Mouse (Mus musculus): ENCODE measurements at regions not wholly inside any gene's neighbourhood (a gene's known extent, or its start where the extent isn't known, plus 50 kb on each side); places are given as distances from the start of the nearest gene placed in this dataset.
A peak's percentile ranks its signal among the peaks of the same experiment; 100 is the strongest.

- DNase-seq (ENCODE audit: low spot score in 2 of 2), result no peak
Observed at GRCm38 (mm10) chr7:75063816-75064215, 245.2 kb downstream of the Sv2b start.

DNA sequence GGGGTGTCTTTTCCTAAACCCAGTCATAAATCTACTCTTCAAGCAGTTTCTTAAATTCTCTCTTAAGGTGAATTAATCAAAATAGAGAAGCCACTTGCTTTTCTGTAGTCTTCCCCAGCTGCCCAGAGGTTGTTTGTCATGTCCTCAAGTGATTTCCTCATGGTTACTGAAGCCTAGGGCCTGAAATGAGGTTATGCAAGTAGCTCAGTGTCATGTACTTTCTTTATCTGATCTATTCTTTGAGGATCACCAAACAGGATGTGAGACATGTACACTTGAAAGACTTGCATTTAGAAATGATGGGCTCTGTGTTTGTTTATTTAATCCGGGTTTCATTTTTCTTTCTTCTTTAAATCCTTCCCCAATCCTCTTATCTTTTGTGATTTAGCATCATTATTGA is 258.8 kb downstream of the Sv2b start:
- DNase-seq (ENCODE audit: low spot score in 2 of 2), result no peak

- DNase-seq (ENCODE audit: low spot score in 2 of 2), result no peak
Observed at GRCm38 (mm10) chr7:75049751-75050150, 259.3 kb downstream of the Sv2b start.

DNA sequence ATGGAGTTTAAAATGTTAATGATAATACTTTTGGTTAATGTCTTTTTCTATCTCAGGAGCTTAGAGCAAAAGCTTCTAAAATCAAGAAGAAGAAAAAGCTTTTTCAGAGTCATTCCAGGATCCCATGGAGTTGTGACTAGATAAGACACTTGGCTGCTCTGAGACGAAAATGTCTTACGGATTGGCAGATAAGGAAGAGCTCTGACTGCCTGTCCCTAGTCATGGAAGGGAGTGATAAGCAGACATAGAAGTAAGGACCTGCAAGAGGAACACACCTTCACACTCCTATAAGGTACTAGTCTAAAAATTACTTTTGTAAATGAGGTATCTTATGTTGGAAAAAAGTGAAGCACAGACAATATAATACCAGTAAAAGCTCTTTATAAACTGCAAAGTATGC is 260.2 kb downstream of the Sv2b start:
- DNase-seq (ENCODE audit: low spot score in 2 of 2), result no peak

DNA sequence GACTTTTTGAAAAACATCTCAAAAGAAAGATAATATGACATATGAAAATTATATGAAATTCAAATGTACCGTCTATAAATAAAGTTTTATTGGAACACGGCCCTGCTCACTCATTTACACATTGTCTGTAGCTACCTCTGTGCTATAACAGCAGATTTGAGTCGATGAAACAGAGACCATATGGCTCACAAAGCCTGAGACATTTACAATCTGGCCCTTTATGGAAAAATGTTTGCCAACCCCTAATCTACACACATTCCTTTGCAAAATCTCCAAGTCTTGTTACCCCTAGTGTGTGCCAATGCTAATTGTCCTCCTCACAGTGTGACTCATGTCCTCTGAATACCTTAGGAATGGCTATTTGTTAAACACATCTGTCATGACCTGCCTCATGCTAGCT is 261.2 kb downstream of the Sv2b start:
- no peak for DNase-seq (ENCODE audit: low spot score in 2 of 2)

- DNase-seq (ENCODE audit: low spot score in 2 of 2), result no peak
Observed at GRCm38 (mm10) chr7:75040871-75041270, 268.2 kb downstream of the Sv2b start.

DNA sequence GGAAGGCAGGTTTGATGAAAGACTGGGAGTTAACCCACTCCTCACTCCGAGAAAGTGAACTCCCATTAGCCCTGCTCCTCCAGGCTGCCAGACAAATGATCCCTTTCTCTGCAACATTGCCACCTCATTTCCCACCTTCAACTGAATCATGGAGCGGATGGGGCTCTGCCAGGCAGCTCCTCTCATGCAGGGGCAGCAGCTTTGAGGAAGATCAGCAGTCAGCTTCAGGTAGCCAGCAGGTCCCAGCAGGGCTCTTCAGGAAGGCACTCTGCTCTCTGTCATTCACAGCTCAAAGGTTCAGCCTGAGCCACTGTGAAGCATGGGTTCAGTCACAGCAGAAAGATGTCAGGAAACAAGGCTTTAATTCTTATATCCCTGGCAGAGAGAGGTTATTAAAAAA is 282.9 kb downstream of the Sv2b start:
- no peak for DNase-seq (ENCODE audit: low spot score in 2 of 2)

DNA sequence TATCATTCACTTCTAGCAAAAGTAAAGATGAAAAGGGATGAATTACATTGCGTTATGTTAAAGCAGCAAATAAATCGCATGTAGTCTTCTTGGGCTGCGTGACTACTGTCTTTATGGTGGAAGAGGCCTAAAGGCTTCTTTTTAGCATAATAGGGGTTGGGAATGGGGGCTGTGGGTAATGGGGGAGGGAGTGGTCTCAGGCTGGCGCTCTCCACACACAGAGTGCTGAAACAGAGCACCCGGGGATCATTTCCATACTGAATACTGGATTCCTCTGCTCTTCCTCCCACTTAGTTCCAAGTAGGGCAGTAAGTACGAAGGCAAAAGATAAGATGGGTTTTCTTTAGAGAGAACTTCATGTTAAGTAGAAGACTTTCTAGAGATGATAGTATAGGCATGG is 287.1 kb downstream of the Sv2b start:
- no peak for DNase-seq (ENCODE audit: low spot score in 2 of 2)

DNA sequence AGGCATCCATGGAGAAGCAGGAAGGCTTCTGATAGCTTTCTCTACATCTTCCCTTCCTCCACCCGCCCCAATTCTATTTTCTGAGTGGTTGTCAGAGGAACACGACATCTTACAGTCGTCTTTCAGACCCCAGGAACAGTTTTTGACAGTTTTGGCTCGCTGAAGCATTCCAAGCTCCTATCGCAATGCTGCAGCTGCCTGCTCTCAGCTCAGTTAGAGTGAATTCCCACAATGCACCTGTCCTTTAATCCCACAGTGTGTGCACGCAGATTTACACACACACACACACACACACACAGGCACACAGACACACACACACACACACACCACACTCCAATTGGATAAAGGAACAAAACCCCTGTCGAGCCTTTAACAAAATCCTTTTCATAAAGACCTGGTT is 290.4 kb downstream of the Sv2b start:
- DNase-seq (ENCODE audit: low spot score in 2 of 2), result no peak

- DNase-seq (ENCODE audit: low spot score in 2 of 2), result no peak
Observed at GRCm38 (mm10) chr7:75008481-75008880, 300.6 kb downstream of the Sv2b start.

DNA sequence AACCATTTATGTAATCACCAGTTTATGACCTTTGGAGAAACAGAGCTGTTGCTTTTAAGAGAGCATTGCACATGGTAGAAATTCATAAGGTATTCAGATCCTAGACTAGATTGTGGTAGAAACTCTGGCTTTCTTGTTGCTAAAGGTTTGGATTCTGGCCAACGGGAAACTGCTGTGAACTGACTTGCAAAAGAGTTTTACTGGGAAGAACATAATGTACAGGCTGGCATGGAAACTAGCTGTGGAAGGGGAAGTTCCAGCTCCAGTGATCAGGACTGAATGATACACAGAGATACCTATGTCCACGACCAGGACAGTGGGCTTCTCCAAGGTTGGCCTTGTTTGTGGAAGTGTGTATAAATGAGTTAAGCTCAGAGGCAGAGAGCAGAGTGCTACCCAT is 318.9 kb downstream of the Sv2b start:
- no peak for DNase-seq (ENCODE audit: low spot score in 2 of 2)

DNA sequence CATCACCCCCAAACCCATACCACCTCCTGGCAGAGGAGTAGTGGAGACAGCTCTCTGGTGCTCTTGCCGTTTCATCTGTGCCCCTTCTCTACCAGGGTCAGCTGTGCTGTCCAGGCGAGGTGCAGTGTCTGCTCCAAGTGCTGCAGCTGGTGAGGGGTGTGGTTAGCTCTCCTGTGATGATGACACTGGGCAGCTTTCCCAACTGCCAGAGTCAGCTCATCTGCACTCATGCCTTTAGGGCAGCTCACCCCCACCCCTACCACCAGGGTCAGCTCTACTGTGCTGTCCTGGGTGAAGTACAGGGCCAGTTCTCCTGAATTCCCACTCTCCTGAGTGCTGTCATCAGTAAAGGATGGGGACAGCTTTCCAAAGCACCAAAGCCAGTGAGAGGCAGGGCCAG is 329.6 kb downstream of the Sv2b start:
- no peak for DNase-seq (ENCODE audit: low spot score in 2 of 2)

- no peak for DNase-seq (ENCODE audit: low spot score in 2 of 2)
Observed at GRCm38 (mm10) chr7:74975986-74976385, 333.1 kb downstream of the Sv2b start.

DNA sequence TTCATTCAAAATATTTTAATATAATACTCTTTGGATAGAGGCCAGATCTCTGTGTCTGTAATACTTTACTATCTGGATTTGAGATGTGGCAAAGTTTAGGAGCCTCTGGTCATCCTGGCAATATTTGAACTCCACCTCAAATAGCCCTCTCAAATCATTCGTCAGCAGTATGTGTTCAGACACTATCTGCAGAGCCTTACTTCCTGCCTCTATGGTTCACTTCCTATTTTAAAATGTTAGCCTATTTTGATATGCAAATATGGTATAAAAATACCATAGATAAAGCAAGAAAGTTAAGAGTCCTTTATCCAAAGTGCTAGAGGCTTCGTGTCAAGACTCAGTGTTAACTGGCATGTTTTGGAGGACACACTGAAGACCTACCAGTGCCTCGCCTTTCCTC is 334.6 kb downstream of the Sv2b start:
- DNase-seq (ENCODE audit: low spot score in 2 of 2), result no peak

DNA sequence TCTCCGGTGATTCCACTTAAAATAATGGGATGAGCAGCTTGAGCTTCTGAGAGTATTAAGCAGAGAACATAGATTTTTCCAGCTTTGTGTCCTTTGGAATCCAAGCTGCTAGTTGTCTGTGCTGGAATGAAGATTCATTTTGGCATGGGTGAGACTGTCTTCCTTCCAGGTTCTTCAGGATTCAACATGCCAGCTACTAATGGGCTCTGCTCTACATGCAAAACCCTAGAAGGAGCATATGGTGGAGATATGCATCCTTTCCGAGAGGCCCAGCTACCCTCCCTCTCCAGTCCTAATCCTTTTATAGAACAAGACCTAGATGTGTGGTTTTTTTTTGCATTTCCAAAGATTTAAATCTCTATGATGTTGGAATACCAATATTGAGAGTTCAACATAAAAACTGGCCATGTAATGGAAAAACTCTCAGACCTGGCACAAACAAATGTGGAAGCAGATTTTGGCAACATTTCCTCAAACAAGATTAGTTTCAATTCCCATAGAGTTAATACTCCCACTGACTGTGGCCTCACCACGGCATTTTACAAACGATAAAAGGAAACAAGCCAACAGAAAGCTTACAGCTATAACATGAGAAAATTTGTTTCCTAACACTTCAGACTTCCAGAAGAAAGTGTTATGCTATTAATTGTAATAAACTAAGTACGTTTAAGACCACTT is 364.5 kb downstream of the Sv2b start:
- no peak for DNase-seq (ENCODE audit: low spot score in 2 of 2)

GRCm38 (mm10) chr7:74942917-74943316 is 366.1 kb downstream of the Sv2b start:
- no peak for DNase-seq (ENCODE audit: low spot score in 2 of 2)

DNA sequence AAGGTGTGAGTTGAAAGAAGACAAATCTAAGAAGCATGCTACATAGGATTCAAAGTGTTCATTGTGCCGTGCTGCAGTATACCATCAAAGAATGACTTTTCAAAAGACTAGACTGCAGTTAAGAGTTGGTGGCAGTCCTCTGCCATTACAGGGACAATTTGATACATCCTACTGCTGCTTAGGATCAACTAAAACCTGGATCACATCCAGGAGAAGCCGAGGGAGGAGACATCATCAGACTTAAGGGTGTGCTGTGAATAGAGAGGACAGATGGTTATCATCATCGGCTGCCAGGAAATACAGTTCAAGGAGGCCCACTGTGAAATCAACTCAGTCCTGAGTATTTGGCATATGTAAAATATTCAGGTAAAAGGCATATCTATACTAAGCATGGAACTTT is 366.9 kb downstream of the Sv2b start:
- no peak for DNase-seq (ENCODE audit: low spot score in 2 of 2)

- no peak for DNase-seq (ENCODE audit: low spot score in 2 of 2)
Observed at GRCm38 (mm10) chr7:74929142-74929829, 374.7 kb upstream of the Slco3a1 start.

DNA sequence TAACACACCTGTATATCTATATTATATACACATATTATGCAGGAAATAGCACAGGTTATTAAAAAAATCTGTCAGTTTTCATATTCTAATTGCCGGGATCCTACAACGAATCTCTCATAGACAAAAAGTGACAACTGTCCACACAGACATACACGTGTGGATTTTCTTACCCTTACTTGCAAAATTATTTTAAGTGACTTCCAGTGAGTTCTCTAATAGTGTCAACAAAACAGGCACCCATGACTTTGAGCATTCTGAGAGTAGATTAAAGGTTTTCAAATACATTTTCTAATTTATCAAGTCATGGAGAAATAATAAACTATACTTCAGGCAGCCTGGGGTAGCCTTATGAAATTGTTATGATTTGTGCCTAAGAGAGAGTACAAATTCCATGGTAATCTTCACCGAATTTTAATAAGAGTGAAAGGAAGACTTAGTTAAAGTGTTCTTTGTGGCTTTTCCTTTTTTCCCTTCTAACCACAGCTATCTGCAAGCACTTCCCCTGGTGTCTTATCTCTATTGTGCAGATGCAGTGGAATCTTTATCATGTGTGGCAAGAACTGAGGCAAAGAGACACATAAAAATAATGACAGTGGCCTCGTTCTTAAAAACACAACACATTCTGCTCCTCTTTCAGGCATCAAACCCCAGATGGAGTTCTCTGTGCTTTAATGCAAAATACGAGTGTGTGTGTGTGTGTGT is 373.8 kb upstream of the Slco3a1 start:
- DNase-seq (ENCODE audit: low spot score in 2 of 2), result peak in 1 of 2 experiments; percentile 16

GRCm38 (mm10) chr7:74926729-74927128 is 372.1 kb upstream of the Slco3a1 start:
- DNase-seq (ENCODE audit: low spot score in 2 of 2), result no peak

DNA sequence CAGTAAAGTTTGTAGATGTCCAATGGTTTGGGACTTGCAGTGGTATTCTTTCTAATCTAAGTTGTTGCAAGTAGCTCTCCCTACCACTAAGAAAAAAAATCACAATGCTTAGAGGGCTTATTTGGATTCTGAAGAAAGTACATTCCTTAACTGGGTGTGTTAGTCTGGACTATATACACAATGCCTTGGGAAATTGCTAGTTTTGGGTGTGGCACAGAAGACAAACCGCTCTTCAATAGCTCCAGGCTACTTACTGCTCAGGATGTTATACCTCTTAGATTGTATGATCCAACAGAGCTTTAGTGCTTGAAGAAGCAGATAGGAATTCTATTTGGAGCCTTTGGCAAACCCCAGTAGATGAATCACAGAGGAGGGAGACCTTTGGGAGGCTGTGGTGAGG is 369.6 kb upstream of the Slco3a1 start:
- DNase-seq (ENCODE audit: low spot score in 2 of 2), result no peak

- DNase-seq (ENCODE audit: low spot score in 2 of 2), result no peak
Observed at GRCm38 (mm10) chr7:74908311-74908962, 353.9 kb upstream of the Slco3a1 start.

DNA sequence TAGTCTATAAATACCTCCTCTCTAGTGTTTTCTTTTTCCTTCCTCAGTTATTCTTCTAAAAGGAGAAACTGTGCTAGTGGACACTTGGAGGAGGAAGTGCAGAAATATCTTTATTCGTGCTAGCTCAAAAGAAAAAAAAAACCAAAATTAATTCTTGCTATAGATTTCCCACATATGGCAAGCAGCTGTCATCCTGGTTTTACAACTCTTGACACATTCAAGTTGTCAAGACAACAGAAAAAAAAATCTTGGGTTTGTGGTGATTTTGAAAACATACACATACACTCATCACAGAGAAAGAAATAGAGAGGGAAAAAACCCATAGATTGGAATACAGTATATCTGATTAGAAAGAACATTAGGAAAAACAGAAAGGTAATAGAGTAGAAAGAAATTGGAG is 352.8 kb upstream of the Slco3a1 start:
- no peak for DNase-seq (ENCODE audit: low spot score in 2 of 2)
